Mouse (Mus musculus): ENCODE measurements around the gene Tbc1d10c.

- TF ChIP-seq CTCF (IDR thresholded peaks at IDR 0.05; ENCODE audit: low read depth, low read length) (no peak), GATA1 (IDR thresholded peaks at IDR 0.05; ENCODE audit: borderline replicate concordance, low read length) (no peak), TAL1 (conservative IDR thresholded peaks at IDR 0.05; ENCODE audit: low read depth, low read length) (no peak)
Observed at GRCm38 (mm10) chr19:4234548-4234947, 43.5 kb upstream of the Tbc1d10c start.

Data from G1E (cell line).